ENCODE assay signal across 8 mouse cellular contexts in the genomic region with DNA sequence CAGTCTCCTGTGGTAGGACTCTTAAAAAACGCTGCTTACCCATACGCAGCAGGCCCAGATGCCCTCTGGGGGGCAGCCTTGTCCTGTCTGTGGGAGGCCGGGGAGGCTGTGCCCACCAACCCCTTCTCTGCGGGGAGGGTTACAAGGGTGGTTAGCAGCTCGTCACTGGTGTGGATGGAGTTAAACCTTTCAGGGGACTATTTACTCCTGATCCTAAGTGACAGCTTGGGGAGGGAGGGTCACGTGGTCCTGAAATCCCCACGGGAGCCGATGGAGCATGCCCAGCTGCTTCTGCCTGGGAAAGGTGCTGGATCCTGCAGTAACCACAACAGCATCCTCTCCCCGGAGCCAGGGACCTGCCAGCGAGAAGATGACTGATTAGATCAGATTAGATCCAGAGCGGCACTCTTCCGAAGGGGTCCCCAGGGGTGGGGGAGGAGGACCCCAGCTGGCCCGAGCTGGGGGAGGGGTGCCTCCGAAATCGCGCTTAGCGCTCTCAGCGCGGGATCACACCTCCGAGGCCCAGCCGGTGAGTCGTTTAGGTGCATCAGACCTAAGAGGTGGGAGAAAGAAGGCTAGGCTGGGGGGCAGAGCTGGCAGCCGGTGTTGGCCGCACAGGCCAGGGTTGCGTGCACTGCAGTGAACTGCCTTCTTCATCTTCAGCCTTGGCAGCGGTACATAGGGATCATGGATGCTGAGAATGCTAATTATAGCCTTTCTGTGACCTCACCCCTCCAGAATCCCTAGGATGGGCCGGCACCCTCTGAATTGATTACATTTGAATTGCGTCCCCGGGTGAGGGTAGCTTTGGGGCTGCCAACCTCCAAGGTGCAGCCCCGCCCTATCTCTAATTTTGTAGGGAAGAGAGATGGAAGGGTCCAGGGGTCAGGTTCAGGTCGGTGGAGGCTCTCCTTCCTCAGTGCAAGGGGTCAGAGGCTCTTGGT. TPM values are rescaled to one million over a fixed set of nuclear protein-coding genes. Genes with fewer than 3 reads are reported as not detected.
DNase-seq lines count a peak whose midpoint lies in the region; ATAC-seq and TF ChIP-seq lines count a peak whose summit lies in the region.

No protein-coding gene starts in this region.

- H3K4me1 ChIP-seq in CH12.LX (ENCODE audit: control insufficient read depth in 1 of 2, insufficient read depth in 2 of 2), result no peaks in the 10 kb centered on the region
- no peaks in the 10 kb centered on the region for H3K4me1 ChIP-seq in brown adipose tissue, adult 24 weeks (ENCODE audit: control insufficient read depth, insufficient read depth, insufficient read length, low read length)
- peaks cover 39% of the 10 kb centered on the region for H3K4me1 ChIP-seq in forebrain, embryonic 12.5 days
- H3K4me1 ChIP-seq in heart, embryonic 16.5 days (ENCODE audit: control insufficient read depth, insufficient read depth, low read length), result peaks cover 18% of the 10 kb centered on the region
- H3K4me1 ChIP-seq in liver, embryonic 14.5 days (replicated peaks; ENCODE audit: control insufficient read depth in 2 of 2, insufficient read depth in 2 of 2, low read length in 1 of 2), result no peaks in the 10 kb centered on the region
- H3K4me1 ChIP-seq in neural tube, embryonic 13.5 days (replicated peaks), result peaks cover 62% of the 10 kb centered on the region

- no peak overlapping the region for H3K9ac ChIP-seq in CH12.LX (ENCODE audit: insufficient read depth, low read depth)
- H3K9ac ChIP-seq in forebrain, embryonic 12.5 days, result peak overlapping the region; percentile 78
- H3K9ac ChIP-seq in heart, embryonic 16.5 days (ENCODE audit: low read length), result peak overlapping the region; percentile 69
- H3K9ac ChIP-seq in liver, embryonic 14.5 days (replicated peaks), result no peak overlapping the region
- H3K9ac ChIP-seq in neural tube, embryonic 13.5 days, result peak overlapping the region; percentile 89

- dilution Hi-C loops in CH12.LX (cut with MboI; ENCODE audit: extremely low pct_ligation_motif_present, extremely low pct_unique_long_range_greater_than_20kb, low sequenced_read_pairs), result no loop called here

- TF ChIP-seq CTCF in CH12.LX (conservative IDR thresholded peaks at IDR 0.05 in 1 of 2, IDR thresholded peaks at IDR 0.05 in 1 of 2; ENCODE audit: low read depth in 2 of 2, low read length in 2 of 2), result peak in 1 of 2 experiments; percentile 81; a peak in 2 of 4 replicates
- TF ChIP-seq CTCF in liver, embryonic 14.5 days (IDR thresholded peaks at IDR 0.05; ENCODE audit: low read depth), result peak; percentile 82

- peak; percentile 25 for DNase-seq in CH12.LX (ENCODE audit: extremely low read depth)
- peak; percentile 66 to 90 for DNase-seq in kidney, postnatal 36 days
- no peak for DNase-seq in liver, embryonic 14.5 days (ENCODE audit: low read depth in 3 of 3, low spot score in 3 of 3)
- DNase-seq in thymus, postnatal 0 days (ENCODE audit: low spot score), result peak; percentile 74

- H3K79me2 ChIP-seq in CH12.LX (replicated peaks; ENCODE audit: control insufficient read depth, extremely low read depth, insufficient read depth, poor library complexity, severe bottlenecking), result no peaks in the 10 kb centered on the region

- ATAC-seq in forebrain, embryonic 12.5 days (ENCODE audit: low FRiP score), result peak; percentile 80
- ATAC-seq in heart, embryonic 16.5 days (replicated peaks; ENCODE audit: extremely low read depth, insufficient read depth, low FRiP score), result peak; percentile 71
- ATAC-seq in liver, embryonic 14.5 days (ENCODE audit: insufficient read depth), result peak; percentile 21; the same call in 1 of the 2 replicates
- peak; percentile 81 for ATAC-seq in neural tube, embryonic 13.5 days (ENCODE audit: low read depth)

- TF ChIP-seq EP300 in CH12.LX (IDR thresholded peaks at IDR 0.05; ENCODE audit: low read length), result no peak
- TF ChIP-seq EP300 in liver, embryonic 14.5 days (IDR thresholded peaks at IDR 0.05; ENCODE audit: low read depth), result no peak

- under 1% methylated on average over 31 of the region's 31 CpGs for WGBS in forebrain, embryonic 12.5 days
- 2% methylated on average over 31 of the region's 31 CpGs for WGBS in heart, embryonic 16.5 days
- WGBS in liver, embryonic 14.5 days (ENCODE audit: insufficient replicate concordance), result 3% methylated on average over 31 of the region's 31 CpGs
- WGBS in neural tube, embryonic 13.5 days, result under 1% methylated on average over 31 of the region's 31 CpGs

- H3K36me3 ChIP-seq in CH12.LX (replicated peaks in 1 of 2; ENCODE audit: control insufficient read depth in 1 of 2, insufficient read depth in 1 of 2, low read length in 1 of 2), result no peaks in the 10 kb centered on the region
- H3K36me3 ChIP-seq in forebrain, embryonic 12.5 days (replicated peaks), result no peaks in the 10 kb centered on the region
- no peaks in the 10 kb centered on the region for H3K36me3 ChIP-seq in heart, embryonic 16.5 days (ENCODE audit: control insufficient read depth, insufficient read depth)
- no peaks in the 10 kb centered on the region for H3K36me3 ChIP-seq in liver, embryonic 14.5 days (replicated peaks; ENCODE audit: control insufficient read depth, insufficient read depth, low read depth)
- H3K36me3 ChIP-seq in neural tube, embryonic 13.5 days, result no peaks in the 10 kb centered on the region

- no peaks in the 10 kb centered on the region for H3K9me3 ChIP-seq in CH12.LX (replicated peaks; ENCODE audit: low read length)
- H3K9me3 ChIP-seq in forebrain, embryonic 12.5 days, result no peaks in the 10 kb centered on the region
- H3K9me3 ChIP-seq in heart, embryonic 16.5 days (replicated peaks; ENCODE audit: control insufficient read depth, low read length), result no peaks in the 10 kb centered on the region
- no peaks in the 10 kb centered on the region for H3K9me3 ChIP-seq in liver, embryonic 14.5 days (ENCODE audit: control insufficient read depth, low read length)
- no peaks in the 10 kb centered on the region for H3K9me3 ChIP-seq in neural tube, embryonic 13.5 days

- TF ChIP-seq RAD21 in CH12.LX (IDR thresholded peaks at IDR 0.05; ENCODE audit: low read depth, low read length), result peak; percentile 79

- in situ Hi-C loops in CH12.LX (cut with MboI; ENCODE audit: low pct_ligation_motif_present, low pct_unique_long_range_greater_than_20kb, low sequenced_read_pairs), result loop anchor here (25.0 kb wide), 1 partner anchor 431 kb away; a partner anchor contains a TSS

- no peak for TF ChIP-seq POLR2A in CH12.LX (IDR thresholded peaks at IDR 0.05; ENCODE audit: low read depth, low read length)

- no peak overlapping the region for H3K27ac ChIP-seq in CH12.LX (ENCODE audit: insufficient read depth, low read depth)
- H3K27ac ChIP-seq in brown adipose tissue, adult 24 weeks (replicated peaks; ENCODE audit: low read depth, low read length), result no peak overlapping the region
- peak overlapping the region; percentile 97 for H3K27ac ChIP-seq in forebrain, embryonic 12.5 days
- H3K27ac ChIP-seq in heart, embryonic 16.5 days (ENCODE audit: low read length), result peak overlapping the region; percentile 46
- no peak overlapping the region for H3K27ac ChIP-seq in liver, embryonic 14.5 days
- H3K27ac ChIP-seq in neural tube, embryonic 13.5 days (replicated peaks), result peak overlapping the region; percentile 99

- H3K4me3 ChIP-seq in CH12.LX (replicated peaks in 1 of 3; ENCODE audit: low read depth in 2 of 3, low read length in 2 of 3, poor library complexity in 1 of 3), result no peak overlapping the region
- peak overlapping the region; percentile 22 for H3K4me3 ChIP-seq in brown adipose tissue, adult 24 weeks (ENCODE audit: insufficient read depth, low read depth, low read length)
- H3K4me3 ChIP-seq in forebrain, embryonic 12.5 days (replicated peaks), result peak overlapping the region; percentile 60
- peak overlapping the region; percentile 63 for H3K4me3 ChIP-seq in heart, embryonic 16.5 days (ENCODE audit: low read length)
- peak overlapping the region in 1 of 2 experiments; percentile 25; a peak in 2 of 4 replicates for H3K4me3 ChIP-seq in liver, embryonic 14.5 days (ENCODE audit: insufficient read depth in 1 of 2, low read depth in 2 of 2, low read length in 2 of 2)
- peak overlapping the region; percentile 55 for H3K4me3 ChIP-seq in neural tube, embryonic 13.5 days

- H3K27me3 ChIP-seq in CH12.LX (replicated peaks), result peaks cover 85% of the 10 kb centered on the region
- peaks cover 22% of the 10 kb centered on the region for H3K27me3 ChIP-seq in forebrain, embryonic 12.5 days
- peaks cover 18% of the 10 kb centered on the region; the same call in 1 of the 2 replicates for H3K27me3 ChIP-seq in heart, embryonic 16.5 days (ENCODE audit: control insufficient read depth, insufficient read depth, low read length)
- H3K27me3 ChIP-seq in liver, embryonic 14.5 days (ENCODE audit: control insufficient read depth, insufficient read depth, low read length), result peaks cover 27% of the 10 kb centered on the region
- no peaks in the 10 kb centered on the region for H3K27me3 ChIP-seq in neural tube, embryonic 13.5 days

- H3K4me2 ChIP-seq in CH12.LX (ENCODE audit: insufficient read depth, low read depth, poor library complexity, severe bottlenecking), result no peak overlapping the region
- peak overlapping the region; percentile 85 for H3K4me2 ChIP-seq in forebrain, embryonic 12.5 days
- H3K4me2 ChIP-seq in heart, embryonic 16.5 days (ENCODE audit: low read depth, low read length), result peak overlapping the region; percentile 91
- H3K4me2 ChIP-seq in liver, embryonic 14.5 days (ENCODE audit: low read depth), result peak overlapping the region; percentile 44
- peak overlapping the region; percentile 77 for H3K4me2 ChIP-seq in neural tube, embryonic 13.5 days

RNA-seq across cellular contexts. Expression of a gene that starts 17.3 kb away (rescaled TPM):
- not detected in 2 replicates for total RNA-seq in CH12.LX (2012; rRNA removed)
- total RNA-seq in CH12.LX (2014; rRNA removed), result not detected in 2 replicates
- polyA plus RNA-seq in CH12.LX (2012; ENCODE audit: insufficient read length, low read depth), result 0.07 and 0.08 TPM in 2 replicates
- 2.2 and 4.2 TPM in 2 replicates for polyA plus RNA-seq in brown adipose tissue, adult 24 weeks (2012; ENCODE audit: insufficient read depth, insufficient read length, missing spikeins)
- polyA plus RNA-seq in forebrain, embryonic 12.5 days (2016; fragmentation: Nextera tagmentation; extraction: Ambion mirVana), result 20.3 and 20.6 TPM in 2 replicates
- polyA plus RNA-seq in heart, embryonic 16.5 days (2015; fragmentation: Nextera tagmentation; extraction: Ambion mirVana), result 12.3 and 14.0 TPM in 2 replicates
- polyA plus RNA-seq in liver, embryonic 14.5 days (2012; rRNA removed), result 2.1 and 2.3 TPM in 2 replicates
- polyA plus RNA-seq in liver, embryonic 14.5 days (2014; fragmentation: Nextera tagmentation; extraction: Ambion mirVana), result 0.81 and 1.3 TPM in 2 replicates
- 25.8 and 27.4 TPM in 2 replicates for polyA plus RNA-seq in neural tube, embryonic 13.5 days (2015; fragmentation: Nextera tagmentation; extraction: Ambion mirVana)
- 0.28 and 0.44 TPM in 2 replicates for polyA plus RNA-seq in thymus, postnatal 0 days (2015; fragmentation: Nextera tagmentation; extraction: Ambion mirVana)

RNA-seq across cellular contexts. Expression of a gene that starts 50.4 kb away (rescaled TPM):
- total RNA-seq in CH12.LX (2012; rRNA removed) (47.6 and 50.6 TPM in 2 replicates), CH12.LX (2014; rRNA removed) (46.7 and 47.5 TPM in 2 replicates)
- 31.4 and 33.1 TPM in 2 replicates for polyA plus RNA-seq in CH12.LX (2012; ENCODE audit: insufficient read length, low read depth)
- 61.9 and 64.2 TPM in 2 replicates for polyA plus RNA-seq in brown adipose tissue, adult 24 weeks (2012; ENCODE audit: insufficient read depth, insufficient read length, missing spikeins)
- polyA plus RNA-seq in forebrain, embryonic 12.5 days (2016; fragmentation: Nextera tagmentation; extraction: Ambion mirVana), result 58.3 and 63.5 TPM in 2 replicates
- polyA plus RNA-seq in heart, embryonic 16.5 days (2015; fragmentation: Nextera tagmentation; extraction: Ambion mirVana), result 22.3 and 25.1 TPM in 2 replicates
- polyA plus RNA-seq in liver, embryonic 14.5 days (2012; rRNA removed), result 21.3 and 26.9 TPM in 2 replicates
- 33.4 and 40.5 TPM in 2 replicates for polyA plus RNA-seq in liver, embryonic 14.5 days (2014; fragmentation: Nextera tagmentation; extraction: Ambion mirVana)
- polyA plus RNA-seq in neural tube, embryonic 13.5 days (2015; fragmentation: Nextera tagmentation; extraction: Ambion mirVana), result 27.8 and 30.8 TPM in 2 replicates
- 32.4 and 34.2 TPM in 2 replicates for polyA plus RNA-seq in thymus, postnatal 0 days (2015; fragmentation: Nextera tagmentation; extraction: Ambion mirVana)

Comparison
In these comparisons a context has a peak if more than half of its experiments do, and no peak if none do; other contexts are left out.
1. DNase-seq: peak in CH12.LX (single experiment), kidney, postnatal 36 days (2 of 2) and thymus, postnatal 0 days (single experiment); none in liver, embryonic 14.5 days (0 of 3).
2. H3K27ac ChIP-seq: peak in forebrain, embryonic 12.5 days (single experiment), heart, embryonic 16.5 days (single experiment) and neural tube, embryonic 13.5 days (single experiment); none in CH12.LX (single experiment), brown adipose tissue, adult 24 weeks (single experiment) and liver, embryonic 14.5 days (single experiment).
3. H3K4me3 ChIP-seq: peak in brown adipose tissue, adult 24 weeks (single experiment), forebrain, embryonic 12.5 days (single experiment), heart, embryonic 16.5 days (single experiment) and neural tube, embryonic 13.5 days (single experiment); none in CH12.LX (0 of 3).
4. H3K9ac ChIP-seq: peak in forebrain, embryonic 12.5 days (single experiment), heart, embryonic 16.5 days (single experiment) and neural tube, embryonic 13.5 days (single experiment); none in CH12.LX (single experiment) and liver, embryonic 14.5 days (single experiment).
5. ATAC-seq: peak in every context shown above with its lines; median percentile 81 in neural tube, embryonic 13.5 days; 80 in forebrain, embryonic 12.5 days; 71 in heart, embryonic 16.5 days; 21 in liver, embryonic 14.5 days.